Mouse (Mus musculus): Measurements from ENCODE around the gene Mapk8ip1. TPM values are rescaled to one million over a fixed set of nuclear protein-coding genes. Genes with fewer than 3 reads are reported as not detected.

The Mapk8ip1 gene
- total and polyA plus RNA-seq, 2 experiments from 2014 or later, result 150 to 225 TPM

GRCm38 (mm10) chr2:92425366-92425765, 24.3 kb upstream of the Mapk8ip1 start:
- DNase-seq (no peak), ATAC-seq (no peak)
- Histone ChIP-seq H3K9ac (no peak overlapping the region), H3K36me3 (ENCODE audit: insufficient read depth) (peaks cover 45% of the 10 kb centered on the region), H3K4me3 (ENCODE audit: low read depth, low read length) (no peak overlapping the region), H3K4me1 (ENCODE audit: insufficient read depth) (peaks cover 18% of the 10 kb centered on the region), H3K9me3 (ENCODE audit: low read length) (no peaks in the 10 kb centered on the region), H3K27ac (ENCODE audit: low read depth, low read length) (peak overlapping the region; percentile 77), H3K27me3 (ENCODE audit: insufficient read depth, low read length) (no peaks in the 10 kb centered on the region), H3K4me2 (ENCODE audit: low read depth) (no peak overlapping the region)
- TF ChIP-seq CTCF (IDR thresholded peaks at IDR 0.05; ENCODE audit: low read depth), result no peak
- 59% methylated on average over 4 of the region's 4 CpGs for WGBS

GRCm38 (mm10) chr2:92424462-92425308, 23.6 kb upstream of the Mapk8ip1 start:
- ATAC-seq, result peak; percentile 73
- Histone ChIP-seq H3K27me3 (ENCODE audit: insufficient read depth, low read length) (no peaks in the 10 kb centered on the region), H3K36me3 (ENCODE audit: insufficient read depth) (peaks cover 52% of the 10 kb centered on the region), H3K4me2 (ENCODE audit: low read depth) (no peak overlapping the region), H3K27ac (ENCODE audit: low read depth, low read length) (peak overlapping the region; percentile 77), H3K9ac (no peak overlapping the region), H3K4me3 (ENCODE audit: low read depth, low read length) (no peak overlapping the region), H3K4me1 (ENCODE audit: insufficient read depth) (peaks cover 18% of the 10 kb centered on the region), H3K9me3 (ENCODE audit: low read length) (no peaks in the 10 kb centered on the region)
- DNase-seq, result peak; percentile 60
- TF ChIP-seq CTCF (IDR thresholded peaks at IDR 0.05; ENCODE audit: low read depth), result no peak
- 41% methylated on average over 9 of the region's 9 CpGs for WGBS

GRCm38 (mm10) chr2:92423702-92424461, 22.8 kb upstream of the Mapk8ip1 start:
- Histone ChIP-seq H3K27me3 (ENCODE audit: insufficient read depth, low read length) (no peaks in the 10 kb centered on the region), H3K4me2 (ENCODE audit: low read depth) (no peak overlapping the region), H3K9ac (no peak overlapping the region), H3K27ac (ENCODE audit: low read depth, low read length) (peak overlapping the region; percentile 77), H3K36me3 (ENCODE audit: insufficient read depth) (peaks cover 60% of the 10 kb centered on the region), H3K4me1 (ENCODE audit: insufficient read depth) (peaks cover 16% of the 10 kb centered on the region), H3K9me3 (ENCODE audit: low read length) (no peaks in the 10 kb centered on the region), H3K4me3 (ENCODE audit: low read depth, low read length) (no peak overlapping the region)
- DNase-seq (peak; percentile 72), ATAC-seq (peak; percentile 62)
- WGBS, result 48% methylated on average over 9 of the region's 9 CpGs
- no peak for TF ChIP-seq CTCF (IDR thresholded peaks at IDR 0.05; ENCODE audit: low read depth)

GRCm38 (mm10) chr2:92423156-92423555, 22.1 kb upstream of the Mapk8ip1 start:
- no peak overlapping the region for H3K4me3 ChIP-seq (ENCODE audit: low read depth, low read length)
- peak overlapping the region; percentile 77; the same call in 1 of the 2 replicates for H3K27ac ChIP-seq (ENCODE audit: low read depth, low read length)
- WGBS, result 88% methylated on average over 9 of the region's 9 CpGs
- H3K4me2 ChIP-seq (ENCODE audit: low read depth), result no peak overlapping the region
- ATAC-seq (no peak), DNase-seq (no peak)
- H3K4me1 ChIP-seq (ENCODE audit: insufficient read depth), result peaks cover 9% of the 10 kb centered on the region; the same call in 1 of the 2 replicates
- TF ChIP-seq CTCF (IDR thresholded peaks at IDR 0.05; ENCODE audit: low read depth), result no peak
- H3K36me3 ChIP-seq (ENCODE audit: insufficient read depth), result peaks cover 66% of the 10 kb centered on the region
- H3K9me3 ChIP-seq (ENCODE audit: low read length), result no peaks in the 10 kb centered on the region
- H3K27me3 ChIP-seq (ENCODE audit: insufficient read depth, low read length), result no peaks in the 10 kb centered on the region
- H3K9ac ChIP-seq, result no peak overlapping the region

GRCm38 (mm10) chr2:92422388-92423135, 21.5 kb upstream of the Mapk8ip1 start:
- no peak overlapping the region for H3K27ac ChIP-seq (ENCODE audit: low read depth, low read length)
- TF ChIP-seq CTCF (IDR thresholded peaks at IDR 0.05; ENCODE audit: low read depth), result peak; percentile 52
- no peak for DNase-seq

GRCm38 (mm10) chr2:92421723-92422387, 20.8 kb upstream of the Mapk8ip1 start:
- Histone ChIP-seq H3K27ac (ENCODE audit: low read depth, low read length) (no peak overlapping the region), H3K27me3 (ENCODE audit: insufficient read depth, low read length) (no peaks in the 10 kb centered on the region), H3K9me3 (ENCODE audit: low read length) (no peaks in the 10 kb centered on the region), H3K9ac (no peak overlapping the region), H3K4me1 (ENCODE audit: insufficient read depth) (0 out of 2 replicates have a peak, but pooled peaks cover 4% of the 10 kb centered on the region), H3K36me3 (ENCODE audit: insufficient read depth) (peaks cover 79% of the 10 kb centered on the region), H3K4me2 (ENCODE audit: low read depth) (no peak overlapping the region), H3K4me3 (ENCODE audit: low read depth, low read length) (no peak overlapping the region)
- TF ChIP-seq CTCF (IDR thresholded peaks at IDR 0.05; ENCODE audit: low read depth), result no peak
- WGBS, result 95% methylated on average over 7 of the region's 7 CpGs
- no peak for ATAC-seq
- DNase-seq, result no peak

More at GRCm38 (mm10) chr2:92422388-92423135, 21.5 kb upstream of the Mapk8ip1 start:
- H3K9ac ChIP-seq, result no peak overlapping the region
- peaks cover 72% of the 10 kb centered on the region for H3K36me3 ChIP-seq (ENCODE audit: insufficient read depth)
- H3K4me3 ChIP-seq (ENCODE audit: low read depth, low read length), result no peak overlapping the region
- no peak overlapping the region for H3K4me2 ChIP-seq (ENCODE audit: low read depth)
- WGBS, result 73% methylated on average over 10 of the region's 10 CpGs
- H3K4me1 ChIP-seq (ENCODE audit: insufficient read depth), result 0 out of 2 replicates have a peak, but pooled peaks cover 4% of the 10 kb centered on the region
- no peaks in the 10 kb centered on the region for H3K27me3 ChIP-seq (ENCODE audit: insufficient read depth, low read length)
- no peak for ATAC-seq
- no peaks in the 10 kb centered on the region for H3K9me3 ChIP-seq (ENCODE audit: low read length)
